Mouse (Mus musculus) erythroblast, embryonic 14.5 days (primary cell): ENCODE results near the gene Fosb. TPM values are rescaled to one million over a fixed set of nuclear protein-coding genes. Genes with fewer than 3 reads are reported as not detected.

Source experiments
- H3K27me3 ChIP-seq: 2 replicates; pipeline ENCODE4 v1.6.1; 2012; ENCODE audit warnings: inconsistent platforms; ENCODE audit not compliant: control insufficient read depth
- H3K36me3 ChIP-seq: 2 replicates; pipeline ENCODE4 v1.6.1; 2012; ENCODE audit warnings: mild to moderate bottlenecking, inconsistent platforms; ENCODE audit not compliant: control insufficient read depth
- H3K4me1 ChIP-seq: 2 replicates; pipeline ENCODE4 v1.6.1; 2012; ENCODE audit warnings: inconsistent platforms; ENCODE audit not compliant: control insufficient read depth
- H3K4me3 ChIP-seq: replicated peaks from 2 replicates; pipeline ENCODE3; 2012; ENCODE audit warnings: moderate library complexity, mild to moderate bottlenecking, inconsistent platforms
- H3K9me3 ChIP-seq: 2 replicates; pipeline ENCODE4 v1.6.1; 2012; ENCODE audit warnings: low read length, inconsistent platforms, mixed read lengths; ENCODE audit not compliant: control insufficient read depth
- GATA1 ChIP-seq: IDR thresholded peaks from 2 replicates; pipeline ENCODE4 v1.6.1; 2012; ENCODE audit warnings: low read length, inconsistent platforms, mixed read lengths
- TAL1 ChIP-seq: IDR thresholded peaks from 3 replicates; pipeline ENCODE4 v1.6.1; 2012; ENCODE audit warnings: low read length, inconsistent platforms, mixed read lengths
- polyA plus RNA-seq: library from polyadenylated mRNA; stranded (reverse); fragments of >175 nt; gene quantifications from 2 replicates; pipeline ENCODE4 v1.2.3, GENCODE M21; 2012

The Fosb gene
- polyA plus RNA-seq, 1 experiment, result 8.8 TPM

DNA sequence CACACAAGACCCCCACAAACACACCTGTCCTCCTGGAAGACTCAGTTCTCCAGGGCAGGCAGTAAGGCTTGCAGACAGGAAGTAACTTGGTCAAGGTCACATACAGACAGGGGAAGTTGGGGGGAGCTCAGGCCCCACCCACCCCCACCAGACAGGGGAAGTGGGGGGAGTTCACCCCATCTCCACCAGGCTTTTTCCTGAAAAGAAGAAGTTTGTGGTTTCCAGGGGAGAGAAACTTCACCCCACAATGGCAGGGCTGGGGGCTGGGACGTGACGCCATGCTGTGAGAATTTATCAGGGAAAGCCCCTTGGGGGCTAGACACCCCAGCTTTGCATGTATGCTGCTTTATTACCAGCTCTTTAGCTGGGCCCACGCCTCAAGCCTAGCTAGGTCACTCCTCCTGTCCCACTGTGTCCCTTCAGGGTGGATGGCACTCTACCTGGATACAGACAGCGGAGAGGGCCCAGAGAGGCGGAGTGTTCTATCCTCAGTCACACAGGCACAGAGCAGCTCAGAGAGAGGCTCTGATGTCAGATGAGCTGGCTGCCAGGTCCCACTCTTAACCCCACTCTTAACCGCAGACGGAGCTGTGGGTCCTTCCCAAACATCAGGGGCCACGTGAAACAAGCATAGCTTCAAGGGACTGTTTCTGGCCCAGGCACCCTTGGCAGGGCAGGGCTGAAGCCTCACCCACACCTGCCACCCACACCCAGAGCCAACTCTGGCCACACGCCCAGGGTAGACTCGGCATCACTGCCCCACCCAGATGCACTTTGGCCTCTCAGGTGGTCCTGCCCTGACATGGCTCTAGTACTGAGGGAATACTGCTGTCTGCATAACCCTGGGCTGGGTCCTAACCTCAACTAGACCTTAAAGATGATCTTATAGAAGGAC lies 43.7 kb downstream of the Fosb start:
- TF ChIP-seq TAL1 (no peak), GATA1 (no peak)

DNA sequence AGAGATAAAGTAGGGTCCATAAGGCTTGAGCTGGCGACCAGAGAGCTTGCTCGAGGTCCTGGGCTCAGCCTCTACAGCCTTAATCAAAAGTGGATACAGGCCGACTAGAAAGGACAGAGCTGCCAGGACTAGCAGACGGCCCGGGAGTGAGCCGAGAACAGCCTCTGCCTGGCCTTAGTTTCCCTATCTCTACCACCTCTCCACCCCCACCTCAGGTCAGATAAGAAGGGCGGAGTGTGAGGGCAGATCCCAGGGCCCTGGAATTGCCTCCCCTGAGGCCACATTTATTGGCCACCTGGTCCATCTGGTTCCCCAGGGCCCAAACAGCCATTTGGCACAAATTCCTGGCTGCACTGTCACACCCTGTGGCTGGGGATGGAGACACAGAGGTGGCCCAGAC lies 44.7 kb downstream of the Fosb start:
- TF ChIP-seq GATA1, result peak; percentile 65
- no peak for TF ChIP-seq TAL1
- Histone ChIP-seq H3K36me3 (peaks cover 87% of the 10 kb centered on the region), H3K4me3 (peak overlapping the region; percentile 59), H3K9me3 (no peaks in the 10 kb centered on the region), H3K27me3 (no peaks in the 10 kb centered on the region), H3K4me1 (peaks cover 87% of the 10 kb centered on the region)

More for the DNA sequence above, 43.7 kb downstream of the Fosb start:
- H3K4me3 ChIP-seq, result peak overlapping the region; percentile 59
- no peaks in the 10 kb centered on the region for H3K27me3 ChIP-seq
- peaks cover 77% of the 10 kb centered on the region for H3K36me3 ChIP-seq
- H3K9me3 ChIP-seq, result no peaks in the 10 kb centered on the region
- H3K4me1 ChIP-seq, result peaks cover 88% of the 10 kb centered on the region

DNA sequence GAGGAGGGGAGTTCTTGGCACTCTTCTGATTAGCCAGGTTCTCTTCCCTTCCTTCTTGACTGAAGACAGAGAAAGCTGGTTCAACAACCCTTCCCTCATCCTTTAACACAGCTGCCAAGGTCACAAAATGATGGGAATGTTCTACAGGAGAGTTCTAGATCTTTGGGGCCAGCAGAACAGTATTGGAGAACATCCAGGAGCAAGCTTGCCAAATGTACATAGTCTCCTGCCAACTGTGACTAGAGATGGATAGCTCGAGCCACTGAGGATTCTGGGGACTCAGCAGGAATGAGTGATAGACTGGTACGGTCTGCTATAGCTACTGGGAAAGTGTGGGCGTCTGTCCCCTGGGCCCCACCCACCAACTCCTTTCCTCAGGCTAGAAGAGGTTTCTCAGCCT lies 51.5 kb downstream of the Fosb start:
- no peak for TF ChIP-seq GATA1
- TF ChIP-seq TAL1, result no peak
- Histone ChIP-seq H3K27me3 (no peaks in the 10 kb centered on the region), H3K9me3 (no peaks in the 10 kb centered on the region), H3K4me1 (peaks cover 59% of the 10 kb centered on the region), H3K4me3 (no peak overlapping the region), H3K36me3 (peaks cover 86% of the 10 kb centered on the region)

DNA sequence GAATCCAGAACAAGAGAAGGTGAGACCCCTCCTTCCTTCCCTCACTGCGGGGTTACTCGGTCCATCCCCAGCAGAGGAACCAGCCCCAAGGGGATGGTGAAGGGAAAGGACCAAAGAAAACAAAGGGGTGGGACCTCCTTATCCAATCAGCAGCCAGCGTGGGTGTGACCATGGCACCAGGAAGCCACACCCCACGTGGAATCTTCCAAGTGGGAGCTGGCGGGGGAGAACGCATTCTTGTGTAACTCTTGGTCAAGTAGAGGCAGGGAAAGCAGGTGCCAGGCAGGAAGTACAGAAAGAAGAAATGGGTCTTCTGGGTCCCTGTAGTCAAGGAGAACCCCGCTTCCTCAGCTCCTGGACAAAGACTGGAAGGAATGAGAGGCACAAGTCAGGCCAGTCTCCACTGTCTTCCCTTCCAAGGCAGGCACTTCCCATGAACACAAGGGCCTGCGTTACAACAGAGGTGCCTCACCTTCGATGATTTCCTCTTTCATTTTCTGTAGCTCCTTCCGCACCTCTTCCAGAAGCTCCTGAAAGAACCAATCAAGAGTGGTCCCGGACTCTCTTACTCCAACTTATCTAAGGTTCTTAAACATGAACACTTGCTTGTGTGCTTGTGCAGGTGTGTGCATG lies 52.3 kb downstream of the Fosb start:
- peaks cover 61% of the 10 kb centered on the region for H3K4me1 ChIP-seq
- H3K36me3 ChIP-seq, result peaks cover 78% of the 10 kb centered on the region
- H3K27me3 ChIP-seq, result no peaks in the 10 kb centered on the region
- H3K4me3 ChIP-seq, result peak overlapping the region; percentile 44
- no peaks in the 10 kb centered on the region for H3K9me3 ChIP-seq
- no peak for TF ChIP-seq GATA1
- TF ChIP-seq TAL1, result no peak

DNA sequence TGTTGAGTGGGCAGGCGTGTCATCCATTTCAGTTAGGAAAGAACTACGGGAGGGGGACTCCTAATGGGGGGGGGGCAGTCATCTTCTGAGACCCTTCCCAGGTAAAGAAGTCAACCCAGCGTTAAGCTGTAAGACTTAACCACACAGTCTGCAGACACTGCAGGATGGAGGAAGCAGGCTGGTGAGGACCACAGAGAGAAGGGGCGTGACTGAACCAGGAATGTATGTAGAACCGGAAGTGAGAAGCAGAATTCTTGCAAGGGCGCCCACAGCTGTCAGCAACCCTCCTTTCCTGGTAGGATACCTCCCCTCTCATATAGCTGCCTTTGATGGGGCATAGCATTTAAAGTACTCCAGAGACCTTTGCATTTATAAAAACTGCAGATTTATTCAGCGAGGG lies 53.3 kb downstream of the Fosb start:
- Histone ChIP-seq H3K36me3 (peaks cover 68% of the 10 kb centered on the region), H3K4me3 (no peak overlapping the region), H3K9me3 (no peaks in the 10 kb centered on the region), H3K4me1 (peaks cover 63% of the 10 kb centered on the region), H3K27me3 (no peaks in the 10 kb centered on the region)
- TF ChIP-seq GATA1, result no peak
- TF ChIP-seq TAL1, result no peak

DNA sequence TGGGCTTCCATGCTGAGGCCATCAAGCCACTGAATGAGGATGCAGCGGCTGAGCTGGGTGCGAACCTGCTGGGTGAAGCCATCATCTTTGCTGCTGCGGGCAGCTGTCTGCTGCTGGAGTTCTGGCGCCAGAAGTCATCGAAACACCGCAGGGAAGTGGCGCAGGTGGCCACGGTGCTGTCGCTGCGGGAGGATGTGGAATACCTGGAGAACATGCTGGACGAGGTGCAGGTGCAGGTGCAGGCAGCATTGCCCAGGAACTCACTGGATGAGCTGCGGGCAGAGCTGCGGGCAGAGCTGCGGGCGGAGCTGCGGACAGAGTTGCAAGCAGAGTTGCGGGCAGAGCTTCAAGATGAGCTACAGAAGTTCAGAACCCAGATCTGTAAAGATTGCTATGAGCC lies 54.5 kb downstream of the Fosb start:
- H3K36me3 ChIP-seq, result peaks cover 57% of the 10 kb centered on the region
- no peaks in the 10 kb centered on the region for H3K27me3 ChIP-seq
- H3K4me1 ChIP-seq, result peaks cover 59% of the 10 kb centered on the region
- H3K9me3 ChIP-seq, result no peaks in the 10 kb centered on the region
- no peak for TF ChIP-seq GATA1
- no peak for TF ChIP-seq TAL1
- no peak overlapping the region for H3K4me3 ChIP-seq

DNA sequence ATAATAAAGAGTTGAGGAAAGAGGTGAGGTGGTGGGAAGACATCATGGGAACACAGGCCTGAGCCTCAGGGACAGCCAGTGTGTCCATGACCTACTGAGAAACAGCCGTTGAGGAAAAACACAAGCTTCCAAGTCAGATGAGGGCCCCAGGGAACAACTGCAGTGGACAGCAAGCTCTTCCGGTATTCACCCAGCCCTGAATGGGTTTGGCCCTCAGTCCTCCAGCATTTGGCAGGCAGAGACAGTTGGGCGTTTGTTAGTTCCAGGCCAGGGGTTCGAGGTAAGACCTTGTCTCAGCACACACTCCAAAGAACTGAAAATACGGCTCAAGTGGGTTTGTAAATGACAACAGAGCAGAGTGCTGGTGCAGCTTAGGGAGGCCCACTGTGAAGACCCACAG lies 56.4 kb downstream of the Fosb start:
- H3K4me3 ChIP-seq, result no peak overlapping the region
- TF ChIP-seq TAL1 (no peak), GATA1 (no peak)
- peaks cover 60% of the 10 kb centered on the region for H3K4me1 ChIP-seq

More for the DNA sequence above, 56.4 kb downstream of the Fosb start:
- no peaks in the 10 kb centered on the region for H3K27me3 ChIP-seq
- H3K9me3 ChIP-seq, result no peaks in the 10 kb centered on the region
- H3K36me3 ChIP-seq, result peaks cover 44% of the 10 kb centered on the region

Other genes starting within 250 kb of the Fosb start
- 8.5 and 10.2 TPM in 2 replicates for gene Dmwd, start 233.8 kb downstream of the Fosb start, polyA plus RNA-seq
- 6.0 TPM in 2 replicates for gene Dmpk, start 226.2 kb downstream of the Fosb start, polyA plus RNA-seq
- gene Six5, start 215.5 kb downstream of the Fosb start, polyA plus RNA-seq, result 0.23 and 0.34 TPM in 2 replicates
- 0.05 TPM in 1 of 2 replicates, not detected in the other for gene Gm4969, start 191.7 kb downstream of the Fosb start, polyA plus RNA-seq
- 1.9 TPM in 2 replicates for gene Fbxo46, start 190.2 kb downstream of the Fosb start, polyA plus RNA-seq
- 0.61 and 0.66 TPM in 2 replicates for gene Qpctl, start 160.8 kb downstream of the Fosb start, polyA plus RNA-seq
- gene Snrpd2, start 160.3 kb downstream of the Fosb start, polyA plus RNA-seq, result 9.5 and 12.3 TPM in 2 replicates
- gene Gipr, start 143.9 kb downstream of the Fosb start, polyA plus RNA-seq, result not detected in 2 replicates
- 0.25 and 0.57 TPM in 2 replicates for gene Eml2, start 133.6 kb downstream of the Fosb start, polyA plus RNA-seq
- not detected in 2 replicates for gene Gpr4, start 97.5 kb downstream of the Fosb start, polyA plus RNA-seq
- gene Opa3, start 81.7 kb downstream of the Fosb start, polyA plus RNA-seq, result 2.1 and 2.3 TPM in 2 replicates
- 17.7 TPM in 2 replicates for gene Vasp, start 38.2 kb downstream of the Fosb start, polyA plus RNA-seq
- not detected in 2 replicates for gene Ppm1n, start 30.0 kb downstream of the Fosb start, polyA plus RNA-seq
- gene Rtn2, start 27.4 kb downstream of the Fosb start, polyA plus RNA-seq, result 0.29 and 0.44 TPM in 2 replicates
- gene Ercc1, start 34.7 kb upstream of the Fosb start, polyA plus RNA-seq, result 3.4 and 3.6 TPM in 2 replicates
- gene Cd3eap, start 49.4 kb upstream of the Fosb start, polyA plus RNA-seq, result 0.70 and 0.83 TPM in 2 replicates
- 0.96 and 1.0 TPM in 2 replicates for gene Ppp1r13l, start 49.7 kb upstream of the Fosb start, polyA plus RNA-seq
- gene Ercc2, start 72.0 kb upstream of the Fosb start, polyA plus RNA-seq, result 1.4 and 1.6 TPM in 2 replicates
- not detected in 2 replicates for gene Klc3, start 94.1 kb upstream of the Fosb start, polyA plus RNA-seq
- not detected in 2 replicates for gene Ckm, start 94.7 kb upstream of the Fosb start, polyA plus RNA-seq
- gene Mark4, start 148.8 kb upstream of the Fosb start, polyA plus RNA-seq, result 0.45 and 0.52 TPM in 2 replicates
- 0.01 and 0.04 TPM in 2 replicates for gene Exoc3l2, start 153.3 kb upstream of the Fosb start, polyA plus RNA-seq
- gene Bloc1s3, start 198.3 kb upstream of the Fosb start, polyA plus RNA-seq, result 0.46 and 0.49 TPM in 2 replicates
- gene Trappc6a, start 198.3 kb upstream of the Fosb start, polyA plus RNA-seq, result 10.9 and 13.1 TPM in 2 replicates
- gene Nkpd1, start 207.8 kb upstream of the Fosb start, polyA plus RNA-seq, result 0.02 TPM in 1 of 2 replicates, not detected in the other